8 mouse cellular contexts compared by ENCODE assay signal in genomic region chr5:139377468-139378270, GRCm38 (mm10). TPM values are rescaled to one million over a fixed set of nuclear protein-coding genes. Genes with fewer than 3 reads are reported as not detected.
A peak's percentile ranks its signal among the peaks of the same experiment; 100 is the strongest.
DNase-seq lines count a peak whose midpoint lies in the region; ATAC-seq lines count a peak whose summit lies in the region.

Gene Gpr146, plus strand, starts transcription at chr5:139377697.

- H3K4me1 ChIP-seq in hindbrain, embryonic 12.5 days, result peaks cover 35% of the 10 kb centered on the region

- H3K4me2 ChIP-seq in hindbrain, embryonic 12.5 days (replicated peaks), result no peak within 1 kb of the TSS

- H3K27me3 ChIP-seq in hindbrain, embryonic 12.5 days, result peaks cover 9% of the 10 kb centered on the region; the same call in 1 of the 2 replicates

- H3K4me3 ChIP-seq in hindbrain, embryonic 12.5 days, result no peak within 1 kb of the TSS
- peak within 1 kb of the TSS; percentile 33 for H3K4me3 ChIP-seq in macrophage (ENCODE audit: inconsistent target)

- H3K36me3 ChIP-seq in hindbrain, embryonic 12.5 days, result no peaks in the 10 kb centered on the region
- H3K36me3 ChIP-seq in macrophage (ENCODE audit: inconsistent target), result no peaks in the 10 kb centered on the region

- no peak within 1 kb of the TSS for H3K9ac ChIP-seq in hindbrain, embryonic 12.5 days

- no peaks in the 10 kb centered on the region for H3K9me3 ChIP-seq in hindbrain, embryonic 12.5 days (replicated peaks)

- peak within 1 kb of the TSS; percentile 24; the same call in 1 of the 2 replicates for H3K27ac ChIP-seq in hindbrain, embryonic 12.5 days
- H3K27ac ChIP-seq in macrophage, result peak within 1 kb of the TSS; percentile 99

- DNase-seq in frontal cortex, adult 2 months (ENCODE audit: extremely low spot score in 1 of 2, low spot score in 1 of 2), result no peak
- no peak for DNase-seq in frontal cortex, postnatal 10 days (ENCODE audit: low spot score in 2 of 2)
- no peak for DNase-seq in left cerebral cortex, adult 8-10 months (ENCODE audit: low spot score in 2 of 2)
- no peak for DNase-seq in embryo, embryonic 10.5 days (ENCODE audit: low spot score)

- peaks cover 55% of the 10 kb centered on the region for H3K79me2 ChIP-seq in macrophage (ENCODE audit: inconsistent target)

- peak; percentile 29 for ATAC-seq in CD4-positive, CD25-positive, alpha-beta regulatory T cell, adult 4 months
- ATAC-seq in erythroid progenitor cell, adult 5-6 weeks (replicated peaks; ENCODE audit: low FRiP score, poor library complexity, severe bottlenecking), result no peak
- ATAC-seq in hindbrain, embryonic 12.5 days (ENCODE audit: low FRiP score), result no peak

- 78% methylated on average over 18 of the region's 18 CpGs for WGBS in hindbrain, embryonic 12.5 days
- WGBS in macrophage (ENCODE audit: missing documents), result 15% methylated on average over 18 of the region's 18 CpGs

RNA-seq across cellular contexts. Expression of gene Gpr146, which starts in this region (rescaled TPM):
- polyA plus RNA-seq in frontal cortex, adult 2 months (2012; rRNA removed), result 12.0 and 15.2 TPM in 2 replicates
- 10 to 100 TPM in 1 of 2 experiments, 1 to 10 TPM in 1; 8.1 to 11.3 TPM for polyA plus RNA-seq in CD4-positive, CD25-positive, alpha-beta regulatory T cell, adult 4 months (2017; shearing (Covaris generic))
- 34.0 and 38.9 TPM in 2 replicates for total RNA-seq in erythroid progenitor cell, adult 5-6 weeks (2015; ENCODE audit: low replicate concordance)
- total RNA-seq in erythroid progenitor cell, adult 5-6 weeks (2017; ENCODE audit: low replicate concordance), result 37.8 and 43.8 TPM in 2 replicates
- polyA plus RNA-seq in hindbrain, embryonic 12.5 days (2016; fragmentation: Nextera tagmentation; extraction: Ambion mirVana), result 1.8 and 2.4 TPM in 2 replicates
- 10 to 100 TPM; 15.9 to 17.1 (median 16.4) TPM for total RNA-seq in left cerebral cortex, adult 8-10 months (2022)
- total RNA-seq in macrophage (2018; cell fraction: chromatin; rRNA removed), result 10 to 100 TPM in 10 of 26 experiments, 1 to 10 TPM in 13, under 1 TPM in 3; 0.91 to 39.6 (median 5.6) TPM
- 10 to 100 TPM in 20 of 26 experiments, 1 to 10 TPM in 6; 3.7 to 41.6 (median 20.4) TPM for total RNA-seq in macrophage (2018; cell fraction: cytosol; rRNA removed)
- total RNA-seq in macrophage (2018; cell fraction: nucleus; rRNA removed), result 10 to 100 TPM in 19 of 26 experiments, 1 to 10 TPM in 7; 4.5 to 63.6 (median 13.4) TPM
- 14.0 to 34.3 TPM (median 20.6 TPM) in 3 replicates for polyA plus RNA-seq in macrophage (2018)
